Mouse (Mus musculus) kidney, adult 2 months (tissue): ENCODE measurements around the gene P3h2. TPM values are rescaled to one million over a fixed set of nuclear protein-coding genes. Genes with fewer than 3 reads are reported as not detected.
A peak's percentile ranks its signal among the peaks of the same experiment; 100 is the strongest.

Experiments used
- DNase-seq: peaks from one replicate; pipeline ENCODE4 v3.0.0; 2021
- H3K27ac ChIP-seq: fragments of 200-500 bp; 2 replicates; pipeline ENCODE4 v1.5.1; 2012; ENCODE audit warnings: low read depth, low read length, control low read depth, inconsistent platforms; ENCODE audit not compliant: insufficient read depth
- H3K27me3 ChIP-seq: fragments of 200-500 bp; replicated peaks from 2 replicates; pipeline ENCODE4 v1.6.1; 2012; ENCODE audit warnings: mild to moderate bottlenecking, moderate library complexity, low read length, inconsistent platforms; ENCODE audit not compliant: control insufficient read depth, insufficient read depth
- H3K36me3 ChIP-seq: fragments of 200-500 bp; 2 replicates; pipeline ENCODE4 v1.6.1; 2012; ENCODE audit warnings: mild to moderate bottlenecking, moderate library complexity, low read length, inconsistent platforms; ENCODE audit not compliant: control insufficient read depth, insufficient read depth
- H3K4me1 ChIP-seq: fragments of 200-500 bp; 2 replicates; pipeline ENCODE4 v1.6.1; 2011; ENCODE audit warnings: low read length; ENCODE audit not compliant: control insufficient read depth, insufficient read depth
- H3K4me3 ChIP-seq: fragments of 200-500 bp; 2 replicates; pipeline ENCODE4 v1.5.1; 2011; ENCODE audit warnings: mild to moderate bottlenecking, low read depth, low read length, control low read depth; ENCODE audit not compliant: insufficient read depth
- CTCF ChIP-seq: fragments of 200-500 bp; conservative IDR thresholded peaks from 2 replicates; pipeline ENCODE4 v1.5.1; 2011; ENCODE audit warnings: low read depth, mild to moderate bottlenecking, control low read depth, low read length, moderate library complexity, mixed read lengths; ENCODE audit not compliant: insufficient read depth, insufficient read length
- POLR2A ChIP-seq: fragments of 200-500 bp; IDR thresholded peaks from one replicate; pipeline ENCODE4 v1.6.1; 2011; ENCODE audit warnings: low read depth, low read length, control low read depth
- WGBS: fragments of 180-500 bp; shearing (Covaris S2); methylation state at CpG from one replicate; pipeline ENCODE4 v1.1.7; 2018; 5-methylcytosine and 5-hydroxymethylcytosine counted together
- polyA plus RNA-seq: library from polyadenylated mRNA; depleted of rRNA; stranded (reverse); fragments of >200 nt; gene quantifications from 2 replicates; pipeline ENCODE4 v1.2.3, GENCODE M21; 2012

P3h2 gene
- polyA plus RNA-seq, 1 experiment: 60.1 TPM

GRCm38 (mm10) chr16:26024543-26024942 is 81.0 kb downstream of the P3h2 start:
- H3K4me3 ChIP-seq: no peak overlapping the region
- no peak overlapping the region for H3K27ac ChIP-seq
- no peak for DNase-seq
- peaks cover 15% of the 10 kb centered on the region for H3K4me1 ChIP-seq
- no peaks in the 10 kb centered on the region for H3K27me3 ChIP-seq
- H3K36me3 ChIP-seq: no peaks in the 10 kb centered on the region
- WGBS: 73% methylated on average over 5 of the region's 5 CpGs
- no peak for TF ChIP-seq CTCF

- H3K36me3 ChIP-seq: no peaks in the 10 kb centered on the region
Measured at GRCm38 (mm10) chr16:26023352-26023751, 82.2 kb downstream of the P3h2 start.

GRCm38 (mm10) chr16:26021759-26022158 is 83.8 kb downstream of the P3h2 start:
- TF ChIP-seq POLR2A (no peak), CTCF (peak; percentile 34; the same call in 1 of the 2 replicates)
- WGBS: 42% methylated on average over 2 of the region's 2 CpGs
- peak; percentile 49 for DNase-seq
- Histone ChIP-seq H3K4me3 (no peak overlapping the region), H3K4me1 (peaks cover 20% of the 10 kb centered on the region), H3K27me3 (no peaks in the 10 kb centered on the region), H3K36me3 (no peaks in the 10 kb centered on the region), H3K27ac (no peak overlapping the region)

More at GRCm38 (mm10) chr16:26023352-26023751, 82.2 kb downstream of the P3h2 start:
- DNase-seq: peak; percentile 57
- Histone ChIP-seq H3K27ac (no peak overlapping the region), H3K27me3 (no peaks in the 10 kb centered on the region), H3K4me3 (no peak overlapping the region), H3K4me1 (peaks cover 17% of the 10 kb centered on the region)
- TF ChIP-seq POLR2A: no peak
- TF ChIP-seq CTCF: peak; percentile 17; the same call in 1 of the 2 replicates
- WGBS: 67% methylated on average over 4 of the region's 4 CpGs

- no peak overlapping the region for H3K4me3 ChIP-seq
- no peak for TF ChIP-seq CTCF
- TF ChIP-seq POLR2A: no peak
- no peaks in the 10 kb centered on the region for H3K4me1 ChIP-seq
- WGBS: 90% methylated on average over 3 of the region's 3 CpGs
- no peak for DNase-seq
- no peak overlapping the region for H3K27ac ChIP-seq
- no peaks in the 10 kb centered on the region for H3K36me3 ChIP-seq
- no peaks in the 10 kb centered on the region for H3K27me3 ChIP-seq
Measured at GRCm38 (mm10) chr16:26005811-26006210, 99.8 kb downstream of the P3h2 start.

GRCm38 (mm10) chr16:26003261-26003660 is 102.3 kb downstream of the P3h2 start:
- no peaks in the 10 kb centered on the region for H3K27me3 ChIP-seq
- TF ChIP-seq POLR2A (no peak), CTCF (no peak)
- peak; percentile 48 for DNase-seq
- no peaks in the 10 kb centered on the region for H3K4me1 ChIP-seq
- no peak overlapping the region for H3K27ac ChIP-seq
- H3K4me3 ChIP-seq: no peak overlapping the region
- no peaks in the 10 kb centered on the region for H3K36me3 ChIP-seq
- 22% methylated on average over 4 of the region's 4 CpGs for WGBS

GRCm38 (mm10) chr16:26002848-26003247 is 102.7 kb downstream of the P3h2 start:
- no peaks in the 10 kb centered on the region for H3K4me1 ChIP-seq
- no peak for DNase-seq
- TF ChIP-seq POLR2A (no peak), CTCF (no peak)
- H3K4me3 ChIP-seq: no peak overlapping the region
- H3K27ac ChIP-seq: no peak overlapping the region
- H3K36me3 ChIP-seq: no peaks in the 10 kb centered on the region
- H3K27me3 ChIP-seq: no peaks in the 10 kb centered on the region
- 80% methylated on average over 9 of the region's 9 CpGs for WGBS

- H3K36me3 ChIP-seq: peaks cover 2% of the 10 kb centered on the region; the same call in 1 of the 2 replicates
- no peak overlapping the region for H3K4me3 ChIP-seq
- no peak for TF ChIP-seq POLR2A
- TF ChIP-seq CTCF: no peak
- H3K27me3 ChIP-seq: no peaks in the 10 kb centered on the region
- no peak for DNase-seq
- H3K27ac ChIP-seq: no peak overlapping the region
- WGBS: 78% methylated on average over 3 of the region's 3 CpGs
- no peaks in the 10 kb centered on the region for H3K4me1 ChIP-seq
Measured at GRCm38 (mm10) chr16:25994605-25995004, 111.0 kb downstream of the P3h2 start.
